Mouse (Mus musculus) kidney, adult 2 months (tissue): ENCODE data around the gene Zbtb18.

ENCODE experiments used
- CTCF ChIP-seq: fragments of 200-500 bp; conservative IDR thresholded peaks from 2 replicates; pipeline ENCODE4 v1.5.1; 2011; ENCODE audit warnings: low read depth, mild to moderate bottlenecking, control low read depth, low read length, moderate library complexity, mixed read lengths; ENCODE audit not compliant: insufficient read depth, insufficient read length
- POLR2A ChIP-seq: fragments of 200-500 bp; IDR thresholded peaks from one replicate; pipeline ENCODE4 v1.6.1; 2011; ENCODE audit warnings: low read depth, low read length, control low read depth

DNA sequence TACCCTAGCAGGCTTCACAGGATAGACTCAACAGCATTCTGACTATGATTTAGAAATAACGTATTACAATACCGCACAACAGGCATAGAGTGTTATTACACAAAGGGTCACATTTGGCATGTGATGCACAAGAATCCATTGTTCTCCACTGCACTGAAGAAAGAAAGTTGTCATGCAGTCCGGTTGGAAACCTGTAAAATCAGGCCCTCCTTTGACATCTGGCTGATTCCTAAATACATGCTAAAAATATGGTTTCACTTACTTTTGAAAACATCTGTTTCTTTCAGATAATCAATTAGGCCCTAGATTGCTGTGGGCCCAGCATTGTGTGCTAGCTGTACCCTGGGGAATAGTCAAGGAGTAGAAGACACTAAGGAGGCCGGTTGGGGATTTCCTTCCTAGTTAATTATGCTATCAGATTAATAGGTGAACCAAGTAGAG, 9.9 kb downstream of the Zbtb18 start:
- TF ChIP-seq POLR2A (no peak), CTCF (no peak)
